Mouse (Mus musculus) right cerebral cortex, adult 2 months (tissue): Measurements from ENCODE around the gene Bcl6.

Experiments
- DNase-seq, 2 experiments: peaks; one replicate each; pipeline ENCODE4 v3.0.0; 2021 to 2022; ENCODE audit warnings: low spot score in 2 of 2

Gene Bcl6

GRCm38 (mm10) chr16:23973635-23974367, 14.9 kb downstream of the Bcl6 start:
- DNase-seq: no peak

GRCm38 (mm10) chr16:23972901-23973300, 15.8 kb downstream of the Bcl6 start:
- no peak for DNase-seq

GRCm38 (mm10) chr16:23972126-23972740, 16.4 kb downstream of the Bcl6 start:
- no peak for DNase-seq

GRCm38 (mm10) chr16:23969919-23970318, 18.7 kb downstream of the Bcl6 start:
- no peak for DNase-seq

GRCm38 (mm10) chr16:23968888-23969287, 19.8 kb downstream of the Bcl6 start:
- no peak for DNase-seq

- DNase-seq: peak in 1 of 2 experiments; percentile 4
These were observed 21.4 kb downstream of the Bcl6 start for GRCm38 (mm10) chr16:23967301-23967700.

- DNase-seq: peak in 1 of 2 experiments; percentile 1
These were observed 22.6 kb downstream of the Bcl6 start for GRCm38 (mm10) chr16:23966066-23966465.

GRCm38 (mm10) chr16:23964706-23965367, 23.8 kb downstream of the Bcl6 start:
- DNase-seq: peak in 1 of 2 experiments; percentile 0

GRCm38 (mm10) chr16:23963896-23964668, 24.6 kb downstream of the Bcl6 start:
- DNase-seq: peak in 1 of 2 experiments; percentile 14

GRCm38 (mm10) chr16:23962401-23962800, 26.3 kb downstream of the Bcl6 start:
- peak in 1 of 2 experiments; percentile 12 for DNase-seq

GRCm38 (mm10) chr16:23958938-23959337, 29.7 kb downstream of the Bcl6 start:
- DNase-seq: no peak

GRCm38 (mm10) chr16:23953959-23954260, 34.7 kb downstream of the Bcl6 start:
- DNase-seq: no peak

GRCm38 (mm10) chr16:23953189-23953958, 35.3 kb downstream of the Bcl6 start:
- DNase-seq: peak; percentile 69 to 74

GRCm38 (mm10) chr16:23952101-23952727, 36.4 kb downstream of the Bcl6 start:
- DNase-seq: no peak

- no peak for DNase-seq
These were observed 41.0 kb downstream of the Bcl6 start for GRCm38 (mm10) chr16:23947654-23948053.

GRCm38 (mm10) chr16:23944801-23945200, 43.9 kb downstream of the Bcl6 start:
- no peak for DNase-seq

- no peak for DNase-seq
These were observed 54.3 kb downstream of the Bcl6 start for GRCm38 (mm10) chr16:23934397-23934796.

GRCm38 (mm10) chr16:23932294-23932693, 56.4 kb downstream of the Bcl6 start, which contains the start of gene Rtp2:
TSS of gene Rtp2 (minus strand) at chr16:23932394.
- no peak for DNase-seq

GRCm38 (mm10) chr16:23931275-23931674, 57.4 kb downstream of the Bcl6 start:
- DNase-seq: no peak

GRCm38 (mm10) chr16:23930426-23931073, 58.1 kb downstream of the Bcl6 start:
- DNase-seq: no peak
